Mouse (Mus musculus) limb, embryonic 14.5 days (tissue): Measurements from ENCODE around the gene Smco2. TPM values are rescaled to one million over a fixed set of nuclear protein-coding genes. Genes with fewer than 3 reads are reported as not detected.

Experiments used
- ATAC-seq: fragments of 200-750 bp; cut with Nextera tagmentation; 2 replicates; pipeline ENCODE4 v1.8.0; 2017; ENCODE audit warnings: low read depth, moderate number of reproducible peaks, moderate TSS enrichment; ENCODE audit not compliant: low FRiP score
- DNase-seq: peaks from one replicate; pipeline ENCODE4 v3.0.0-alpha.2; 2015; ENCODE audit warnings: low spot score
- H3K27ac ChIP-seq: fragments of 300-500 bp; sonication (generic); replicated peaks from 2 replicates; pipeline ENCODE4 v1.5.1; 2014; ENCODE audit warnings: low read depth, mild to moderate bottlenecking, low read length, moderate library complexity, mixed read lengths
- H3K27me3 ChIP-seq: fragments of 300-500 bp; sonication (generic); 2 replicates; pipeline ENCODE4 v1.6.1; 2014; ENCODE audit warnings: low read length, mixed read lengths; ENCODE audit not compliant: control insufficient read depth, insufficient read depth
- H3K36me3 ChIP-seq: fragments of 300-500 bp; sonication (generic); 2 replicates; pipeline ENCODE4 v1.6.1; 2014; ENCODE audit warnings: mild to moderate bottlenecking, low read length, moderate library complexity, mixed read lengths; ENCODE audit not compliant: control insufficient read depth, insufficient read depth
- H3K4me1 ChIP-seq: fragments of 300-500 bp; sonication (generic); 2 replicates; pipeline ENCODE4 v1.6.1; 2014; ENCODE audit warnings: antibody characterized with exemption, low read length, mixed read lengths; ENCODE audit not compliant: control insufficient read depth, insufficient read depth
- H3K4me2 ChIP-seq: fragments of 300-500 bp; sonication (generic); replicated peaks from 2 replicates; pipeline ENCODE4 v1.6.1; 2014; ENCODE audit warnings: low read depth, mild to moderate bottlenecking, low read length, moderate library complexity; ENCODE audit not compliant: severe bottlenecking
- H3K4me3 ChIP-seq: fragments of 300-500 bp; sonication (generic); replicated peaks from 2 replicates; pipeline ENCODE4 v1.5.1; 2014; ENCODE audit warnings: low read length
- H3K9ac ChIP-seq: fragments of 300-500 bp; sonication (generic); 2 replicates; pipeline ENCODE4 v1.6.1; 2014; ENCODE audit warnings: mild to moderate bottlenecking, low read depth, low read length, moderate library complexity; ENCODE audit not compliant: severe bottlenecking
- H3K9me3 ChIP-seq: fragments of 300-500 bp; sonication (generic); 2 replicates; pipeline ENCODE4 v1.6.1; 2016; ENCODE audit warnings: low read length; ENCODE audit not compliant: control insufficient read depth
- POLR2A ChIP-seq: fragments of 200-500 bp; IDR thresholded peaks from 2 replicates; pipeline ENCODE4 v1.8.0; 2012; ENCODE audit warnings: inconsistent platforms, mild to moderate bottlenecking, moderate library complexity, borderline replicate concordance; ENCODE audit not compliant: insufficient read depth, insufficient read length; ENCODE audit errors: extremely low read depth
- WGBS: fragments of 180-500 bp; shearing (Covaris S2); extraction: QIAGEN DNeasy Blood & Tissue Kit; methylation state at CpG from one replicate; pipeline ENCODE4 v1.1.7; 2014; 5-methylcytosine and 5-hydroxymethylcytosine counted together
- polyA plus RNA-seq, 2 experiments: library from polyadenylated mRNA; depleted of rRNA in 1 of 2; stranded (reverse) in 1 of 2; unstranded in 1 of 2; fragments of >200 nt; fragmentation: Nextera tagmentation in 1 of 2; extraction: Ambion mirVana in 1 of 2; gene quantifications; 2 replicates each; pipeline versions ENCODE4 v1.2.1 to v1.2.3; 2012 to 2014

Smco2 gene
- polyA plus RNA-seq, 2 experiments: not detected

DNA sequence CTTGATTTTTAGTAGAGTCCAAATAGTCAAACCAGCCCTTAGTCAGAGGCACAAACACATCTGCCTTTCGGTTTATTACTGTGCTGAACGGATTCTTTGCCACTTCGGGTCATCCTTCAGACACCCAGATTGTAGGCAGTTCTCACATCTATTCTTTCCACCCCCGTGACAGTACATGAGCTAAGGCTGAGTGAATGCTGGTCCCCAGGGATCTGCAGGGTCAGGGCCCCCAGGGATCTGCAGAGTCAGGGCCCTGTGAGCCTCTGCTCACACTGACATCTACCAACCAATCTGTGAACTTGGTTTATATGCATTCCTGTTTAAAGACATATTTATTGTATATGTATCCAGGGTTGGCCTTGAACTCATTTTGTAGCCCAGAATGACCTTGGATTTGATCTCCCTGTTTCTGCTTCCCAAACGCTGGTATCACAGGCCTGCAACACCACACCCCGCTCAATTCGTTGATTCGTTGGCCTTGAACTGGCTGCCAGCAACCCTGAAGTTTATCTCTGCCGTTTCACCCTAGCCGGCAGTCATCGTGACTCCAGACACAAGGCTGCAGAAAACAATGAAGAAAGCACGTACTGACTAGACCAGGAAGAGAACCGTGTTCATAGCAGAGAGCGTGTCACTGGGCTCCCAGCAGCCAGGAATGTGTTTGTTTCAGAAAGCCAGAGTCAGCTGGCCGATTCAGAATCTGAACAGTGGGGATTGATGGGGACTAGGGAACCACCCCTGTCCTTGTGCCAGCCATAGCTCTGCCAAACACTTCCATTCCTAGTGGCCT is 3.7 kb upstream of the Smco2 start:
- no peaks in the 10 kb centered on the region for H3K4me1 ChIP-seq
- 81% methylated on average over 15 of the region's 15 CpGs for WGBS
- no peak overlapping the region for H3K9ac ChIP-seq
- no peaks in the 10 kb centered on the region for H3K27me3 ChIP-seq
- DNase-seq: no peak
- no peak overlapping the region for H3K27ac ChIP-seq
- TF ChIP-seq POLR2A: no peak
- H3K4me3 ChIP-seq: no peak overlapping the region
- no peak for ATAC-seq
- H3K4me2 ChIP-seq: no peak overlapping the region
- no peaks in the 10 kb centered on the region for H3K36me3 ChIP-seq
- H3K9me3 ChIP-seq: no peaks in the 10 kb centered on the region

DNA sequence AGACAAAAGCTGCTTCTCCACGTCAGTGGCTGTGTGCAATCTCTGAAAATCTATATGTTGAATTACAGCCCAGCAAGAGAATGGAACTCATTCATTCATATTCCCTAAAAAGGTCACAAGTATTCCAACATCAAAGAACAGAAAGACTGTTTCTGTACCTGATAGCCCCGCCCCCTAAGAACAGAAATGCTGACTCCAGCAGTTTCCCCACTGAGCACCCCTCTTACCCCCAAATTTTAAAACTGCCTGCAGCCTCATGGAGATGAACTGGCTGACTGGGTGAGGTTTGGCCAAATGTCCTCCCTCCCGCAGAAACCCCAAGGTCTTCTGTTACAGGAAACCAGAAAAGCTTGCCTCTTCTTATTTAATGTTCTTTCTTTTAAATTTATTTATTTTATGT is 2.5 kb upstream of the Smco2 start:
- Histone ChIP-seq H3K4me1 (no peaks in the 10 kb centered on the region), H3K27me3 (no peaks in the 10 kb centered on the region), H3K4me2 (no peak overlapping the region), H3K9me3 (no peaks in the 10 kb centered on the region), H3K27ac (no peak overlapping the region), H3K4me3 (no peak overlapping the region), H3K36me3 (no peaks in the 10 kb centered on the region), H3K9ac (no peak overlapping the region)
- DNase-seq (no peak), ATAC-seq (no peak)
- WGBS: 78% methylated on average over 3 of the region's 3 CpGs
- TF ChIP-seq POLR2A: no peak

DNA sequence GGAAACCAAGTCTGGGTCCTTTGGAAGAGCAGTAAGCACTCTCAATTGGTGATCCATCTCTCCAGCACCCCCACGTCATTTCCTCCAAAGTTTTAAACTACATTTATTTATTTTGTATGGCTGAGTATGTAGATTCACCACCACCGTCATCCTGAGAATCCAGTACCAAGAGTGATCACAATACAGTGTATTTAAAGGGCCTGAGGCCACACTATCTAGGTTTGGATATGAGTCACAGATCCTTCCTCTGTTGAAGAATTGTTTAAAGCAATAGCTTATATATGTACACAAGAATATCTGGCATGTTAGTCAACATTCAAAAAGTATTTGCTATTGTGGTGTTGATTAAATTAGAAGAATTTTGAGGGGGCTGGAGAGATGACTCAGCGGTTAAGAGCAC is 1.6 kb upstream of the Smco2 start:
- Histone ChIP-seq H3K4me3 (no peak overlapping the region), H3K27ac (no peak overlapping the region), H3K4me1 (0 out of 2 replicates have a peak, but pooled peaks cover 3% of the 10 kb centered on the region), H3K27me3 (no peaks in the 10 kb centered on the region), H3K9ac (no peak overlapping the region), H3K4me2 (no peak overlapping the region), H3K9me3 (no peaks in the 10 kb centered on the region), H3K36me3 (no peaks in the 10 kb centered on the region)
- no peak for TF ChIP-seq POLR2A
- DNase-seq (no peak), ATAC-seq (no peak)
- 91% methylated on average over 3 of the region's 3 CpGs for WGBS

DNA sequence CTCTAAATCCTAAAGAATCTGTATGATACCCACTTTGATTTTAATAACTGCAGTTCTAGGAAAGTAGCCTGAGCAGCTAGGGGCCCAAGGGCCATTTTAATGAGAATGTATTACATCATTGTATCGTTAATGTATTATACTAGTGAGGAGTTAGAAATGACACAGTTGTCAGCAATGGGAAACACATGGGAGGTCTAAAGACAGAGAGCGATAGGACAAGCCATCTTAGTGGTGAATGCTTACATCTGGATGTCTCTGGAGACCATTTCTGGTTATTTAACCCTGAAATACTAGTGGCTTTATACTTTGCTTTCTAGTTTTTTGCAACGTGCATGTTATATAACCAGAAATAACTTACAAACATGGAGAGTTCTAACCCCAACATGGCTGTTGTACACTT is 2.0 kb downstream of the Smco2 start:
- Histone ChIP-seq H3K36me3 (no peaks in the 10 kb centered on the region), H3K9me3 (no peaks in the 10 kb centered on the region), H3K4me2 (no peak overlapping the region), H3K4me1 (0 out of 2 replicates have a peak, but pooled peaks cover 3% of the 10 kb centered on the region), H3K27ac (no peak overlapping the region), H3K9ac (no peak overlapping the region), H3K27me3 (no peaks in the 10 kb centered on the region), H3K4me3 (no peak overlapping the region)
- no peak for TF ChIP-seq POLR2A
- 57% methylated on average over 3 of the region's 3 CpGs for WGBS
- no peak for DNase-seq
- ATAC-seq: no peak

DNA sequence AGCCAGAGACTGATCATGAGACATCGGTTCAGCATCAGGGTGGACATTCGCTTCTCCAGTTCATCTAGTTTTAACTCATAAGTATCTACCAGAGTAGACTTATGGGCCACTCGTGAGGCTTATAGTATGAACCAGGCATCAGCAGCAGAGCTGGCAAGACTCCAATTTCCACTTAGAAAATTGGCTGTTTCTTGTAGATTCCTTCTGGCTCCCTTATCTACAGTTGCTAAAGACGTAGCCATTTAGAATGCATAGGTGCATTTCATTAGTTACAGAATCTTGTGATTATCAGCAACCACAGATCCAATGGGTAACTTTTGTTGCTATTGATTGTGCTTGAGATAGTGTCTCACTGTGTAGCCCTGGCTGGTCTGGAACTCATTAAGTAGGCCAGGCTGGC is 2.8 kb downstream of the Smco2 start:
- TF ChIP-seq POLR2A: no peak
- Histone ChIP-seq H3K9ac (no peak overlapping the region), H3K27me3 (no peaks in the 10 kb centered on the region), H3K4me3 (no peak overlapping the region), H3K9me3 (no peaks in the 10 kb centered on the region), H3K36me3 (no peaks in the 10 kb centered on the region), H3K4me2 (no peak overlapping the region), H3K27ac (no peak overlapping the region), H3K4me1 (0 out of 2 replicates have a peak, but pooled peaks cover 3% of the 10 kb centered on the region)
- ATAC-seq: no peak
- WGBS: 52% methylated on average over 4 of the region's 4 CpGs
- peak; percentile 79 for DNase-seq
